Mouse (Mus musculus): ENCODE results near the gene Slc25a51.

GRCm38 (mm10) chr4:45356653-45357052, 51.9 kb downstream of the Slc25a51 start:
- no peak for TF ChIP-seq POLR2A (IDR thresholded peaks at IDR 0.05; ENCODE audit: control insufficient read depth, extremely low read depth, insufficient read depth, low read length, poor library complexity)
- TF ChIP-seq CTCF (IDR thresholded peaks at IDR 0.05; ENCODE audit: borderline replicate concordance, control insufficient read depth, extremely low read depth, insufficient read depth, low read length, poor library complexity), result no peak
